Mouse (Mus musculus) midbrain, embryonic 12.5 days (tissue): ENCODE results near the gene Eprs. TPM values are rescaled to one million over a fixed set of nuclear protein-coding genes. Genes with fewer than 3 reads are reported as not detected.
"Not testable (repeated sequence)": the region's sequence is repeated elsewhere in the genome, so short reads cannot be mapped to it uniquely, and the experiment has no call there.

ENCODE experiments used
- ATAC-seq: fragments of 200-750 bp; cut with Nextera tagmentation; 2 replicates; pipeline ENCODE4 v1.8.0; 2017; ENCODE audit warnings: low read depth, moderate TSS enrichment, moderate library complexity; ENCODE audit not compliant: low FRiP score
- H3K27ac ChIP-seq: fragments of 300-500 bp; sonication (generic); replicated peaks from 2 replicates; pipeline ENCODE4 v1.5.1; 2016; ENCODE audit warnings: mild to moderate bottlenecking
- H3K27me3 ChIP-seq: fragments of 300-500 bp; sonication (generic); 2 replicates; pipeline ENCODE4 v1.6.1; 2016; ENCODE audit warnings: mild to moderate bottlenecking
- H3K36me3 ChIP-seq: fragments of 300-500 bp; sonication (generic); 2 replicates; pipeline ENCODE4 v1.6.1; 2016
- H3K4me1 ChIP-seq: fragments of 300-500 bp; sonication (generic); 2 replicates; pipeline ENCODE4 v1.6.1; 2016
- H3K4me2 ChIP-seq: fragments of 300-500 bp; sonication (generic); replicated peaks from 2 replicates; pipeline ENCODE4 v1.6.1; 2016; ENCODE audit warnings: mild to moderate bottlenecking, moderate library complexity
- H3K4me3 ChIP-seq: fragments of 300-500 bp; sonication (generic); 2 replicates; pipeline ENCODE4 v1.5.1; 2016; ENCODE audit warnings: mild to moderate bottlenecking
- H3K9ac ChIP-seq: fragments of 300-500 bp; sonication (generic); replicated peaks from 2 replicates; pipeline ENCODE4 v1.6.1; 2016; ENCODE audit warnings: mild to moderate bottlenecking, moderate library complexity
- H3K9me3 ChIP-seq: fragments of 300-500 bp; sonication (generic); 2 replicates; pipeline ENCODE4 v1.6.1; 2016; ENCODE audit warnings: mild to moderate bottlenecking
- WGBS: fragments of 180-500 bp; shearing (Covaris S2); methylation state at CpG from one replicate; pipeline ENCODE4 v1.1.7; 2016; 5-methylcytosine and 5-hydroxymethylcytosine counted together
- polyA plus RNA-seq: library from polyadenylated mRNA; unstranded; fragments of >200 nt; fragmentation: Nextera tagmentation; extraction: Ambion mirVana; gene quantifications from 2 replicates; pipeline ENCODE4 v1.2.1, GENCODE M21; 2016

The Eprs gene
- 130 and 136 TPM in 2 replicates for polyA plus RNA-seq

- peaks cover 10% of the 10 kb centered on the region for H3K36me3 ChIP-seq
- H3K4me2 ChIP-seq, result peak within 1 kb of the TSS; percentile 68
- peaks cover 22% of the 10 kb centered on the region for H3K4me1 ChIP-seq
- H3K27me3 ChIP-seq, result no peaks in the 10 kb centered on the region
- H3K27ac ChIP-seq, result peak within 1 kb of the TSS; percentile 88
- under 1% methylated on average over 90 of the region's 92 CpGs for WGBS
- peak within 1 kb of the TSS; percentile 70 for H3K9ac ChIP-seq
- ATAC-seq, result peak; percentile 96
- H3K4me3 ChIP-seq, result peak within 1 kb of the TSS; percentile 97
- H3K9me3 ChIP-seq, result no peaks in the 10 kb centered on the region
These were observed at the start of gene Eprs for GRCm38 (mm10) chr1:185362677-185363520. TSS of gene Eprs (plus strand) at chr1:185363044.

GRCm38 (mm10) chr1:185314546-185314945, 48.3 kb upstream of the Eprs start:
- 86% methylated on average over 4 of the region's 4 CpGs for WGBS
- Histone ChIP-seq H3K4me2 (no peak overlapping the region), H3K4me1 (no peaks in the 10 kb centered on the region), H3K36me3 (peaks cover 57% of the 10 kb centered on the region), H3K27me3 (no peaks in the 10 kb centered on the region), H3K9ac (no peak overlapping the region), H3K4me3 (no peak overlapping the region), H3K9me3 (no peaks in the 10 kb centered on the region), H3K27ac (no peak overlapping the region)
- no peak for ATAC-seq

- 90% methylated on average over 16 of the region's 16 CpGs for WGBS
- Histone ChIP-seq H3K27me3 (no peaks in the 10 kb centered on the region), H3K4me1 (no peaks in the 10 kb centered on the region), H3K4me3 (no peak overlapping the region), H3K27ac (no peak overlapping the region), H3K9me3 (no peaks in the 10 kb centered on the region), H3K4me2 (no peak overlapping the region), H3K36me3 (peaks cover 69% of the 10 kb centered on the region), H3K9ac (no peak overlapping the region)
- ATAC-seq, result no peak
These were observed 46.8 kb upstream of the Eprs start for GRCm38 (mm10) chr1:185315846-185316568.

GRCm38 (mm10) chr1:185327754-185328345, 35.0 kb upstream of the Eprs start:
- not testable (repeated sequence) for H3K27me3 ChIP-seq, ATAC-seq, H3K9me3 ChIP-seq, H3K9ac ChIP-seq, H3K27ac ChIP-seq
- Histone ChIP-seq H3K4me3 (peak overlapping the region; percentile 91; the same call in 1 of the 2 replicates), H3K36me3 (peaks cover 34% of the 10 kb centered on the region), H3K4me2 (peak overlapping the region; percentile 83), H3K4me1 (peaks cover 18% of the 10 kb centered on the region)
- WGBS, result 65% methylated on average over 3 of the region's 3 CpGs

DNA sequence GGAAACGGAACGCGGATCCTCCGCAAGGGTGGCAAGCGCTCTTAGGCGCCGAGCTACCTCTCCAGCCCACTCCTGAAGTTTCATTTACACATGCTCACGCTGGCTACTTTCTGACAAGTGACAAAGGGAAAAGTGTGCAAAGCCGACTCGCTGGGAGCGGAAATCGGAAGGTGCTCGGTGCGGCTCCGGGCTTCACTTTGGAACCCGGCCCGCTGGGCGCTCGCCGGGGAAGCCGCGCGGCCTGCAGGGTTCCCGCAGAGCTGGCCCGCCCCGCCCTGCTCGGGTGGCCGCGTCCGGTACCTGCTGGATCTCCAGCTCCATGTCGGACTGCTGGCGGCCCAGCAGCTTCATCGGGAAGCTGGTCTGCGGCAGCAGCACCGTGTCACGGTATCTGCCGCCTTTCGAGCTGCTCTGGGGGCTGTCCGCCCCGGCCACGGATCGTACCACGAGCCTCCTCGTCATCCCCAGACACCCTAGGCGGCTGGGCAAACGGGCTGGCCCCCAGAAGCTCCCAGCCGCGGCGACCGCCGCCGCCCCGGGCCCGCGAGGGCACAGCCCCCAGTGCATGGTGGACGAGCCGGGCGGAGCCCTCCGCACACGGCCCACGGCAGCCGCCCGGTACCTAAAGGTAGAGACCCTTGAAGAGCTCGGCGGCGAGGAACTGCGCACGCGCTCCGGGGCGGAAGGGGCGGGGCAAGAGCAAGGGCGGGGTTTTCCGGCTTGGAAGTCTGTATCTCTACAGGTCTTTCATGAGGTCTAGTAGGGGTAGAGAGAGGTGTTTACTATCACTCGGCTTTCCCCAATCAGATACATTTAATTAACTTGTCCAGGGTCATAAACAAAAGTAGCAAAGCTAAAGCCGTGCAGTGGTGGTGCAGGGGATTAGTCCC, 33.9 kb upstream of the Eprs start, which contains the start of gene Iars2:
Gene Iars2, minus strand, starts transcription at position 676 of the 890 bp plus-strand sequence.
- WGBS, result under 1% methylated on average over 76 of the region's 76 CpGs
- no peaks in the 10 kb centered on the region for H3K27me3 ChIP-seq
- peaks cover 28% of the 10 kb centered on the region for H3K4me1 ChIP-seq
- H3K27ac ChIP-seq, result peak within 1 kb of the TSS; percentile 91
- H3K4me2 ChIP-seq, result peak within 1 kb of the TSS; percentile 83
- peak within 1 kb of the TSS; percentile 91 for H3K4me3 ChIP-seq
- peak within 1 kb of the TSS; percentile 90 for H3K9ac ChIP-seq
- H3K9me3 ChIP-seq, result no peaks in the 10 kb centered on the region
- peaks cover 25% of the 10 kb centered on the region for H3K36me3 ChIP-seq
- ATAC-seq, result peak; percentile 87

DNA sequence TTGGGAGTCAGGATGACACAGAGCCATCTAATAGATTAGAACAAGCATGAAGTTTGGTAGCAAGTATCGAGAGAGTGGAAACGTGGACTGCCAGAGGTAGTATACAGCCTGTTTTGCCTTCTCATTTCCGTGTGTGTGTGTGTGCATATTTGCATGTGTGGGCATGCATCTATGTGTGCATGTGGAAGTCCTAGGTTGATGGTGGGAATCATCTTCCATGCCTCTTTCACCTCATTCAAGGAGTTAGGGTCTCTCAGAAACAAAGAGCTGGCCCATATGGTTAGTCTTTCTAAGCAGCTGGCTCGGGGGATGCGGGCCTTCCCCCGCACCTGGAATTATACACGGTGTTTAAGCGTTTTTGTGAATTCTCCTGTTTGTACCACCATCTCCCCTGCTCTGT, 33.0 kb upstream of the Eprs start:
- Histone ChIP-seq H3K36me3 (peaks cover 17% of the 10 kb centered on the region), H3K27me3 (no peaks in the 10 kb centered on the region), H3K9me3 (no peaks in the 10 kb centered on the region), H3K4me3 (no peak overlapping the region), H3K4me2 (peak overlapping the region; percentile 83; the same call in 1 of the 2 replicates), H3K27ac (no peak overlapping the region), H3K9ac (no peak overlapping the region), H3K4me1 (peaks cover 31% of the 10 kb centered on the region)
- no peak for ATAC-seq
- WGBS, result 91% methylated on average over 8 of the region's 8 CpGs

GRCm38 (mm10) chr1:185331364-185331763, 31.5 kb upstream of the Eprs start:
- peak overlapping the region; percentile 84; the same call in 1 of the 2 replicates for H3K27ac ChIP-seq
- no peak overlapping the region for H3K4me3 ChIP-seq
- H3K4me2 ChIP-seq, result peak overlapping the region; percentile 69
- no peak for ATAC-seq
- H3K4me1 ChIP-seq, result peaks cover 41% of the 10 kb centered on the region
- H3K36me3 ChIP-seq, result peaks cover 5% of the 10 kb centered on the region
- H3K9me3 ChIP-seq, result no peaks in the 10 kb centered on the region
- H3K9ac ChIP-seq, result no peak overlapping the region
- 57% methylated on average over 5 of the region's 5 CpGs for WGBS
- H3K27me3 ChIP-seq, result no peaks in the 10 kb centered on the region

DNA sequence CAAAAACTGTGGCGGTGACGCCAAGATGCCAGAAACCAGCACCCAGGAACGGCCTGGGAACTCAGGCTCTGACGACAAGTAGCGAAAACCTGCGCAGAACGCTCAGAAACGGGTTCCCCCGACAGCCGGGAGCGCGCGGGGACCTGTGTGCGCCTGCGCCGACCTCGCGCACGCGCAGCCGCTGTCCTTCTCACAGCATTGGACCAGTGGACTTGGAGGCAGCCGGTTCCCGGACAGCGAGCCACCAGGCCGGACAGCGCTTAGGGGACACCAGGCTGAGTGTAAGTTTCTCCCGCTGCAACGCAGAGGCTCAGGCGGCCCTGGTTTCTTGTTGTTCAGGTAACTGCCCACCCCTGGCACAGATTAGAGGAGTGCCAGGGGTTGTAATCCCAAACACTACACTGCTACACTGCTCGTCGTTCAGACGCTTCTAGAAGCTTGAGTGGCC, 30.8 kb upstream of the Eprs start, which contains the start of gene Bpnt1:
Gene Bpnt1, plus strand, starts transcription at position 167 of the 448 bp plus-strand sequence.
- peak within 1 kb of the TSS; percentile 69 for H3K4me2 ChIP-seq
- ATAC-seq, result peak; percentile 80
- H3K9me3 ChIP-seq, result no peaks in the 10 kb centered on the region
- peaks cover 45% of the 10 kb centered on the region for H3K4me1 ChIP-seq
- H3K36me3 ChIP-seq, result no peaks in the 10 kb centered on the region
- no peaks in the 10 kb centered on the region for H3K27me3 ChIP-seq
- peak within 1 kb of the TSS; percentile 66 for H3K4me3 ChIP-seq
- under 1% methylated on average over 32 of the region's 32 CpGs for WGBS
- H3K9ac ChIP-seq, result peak within 1 kb of the TSS; percentile 73
- peak within 1 kb of the TSS; percentile 84 for H3K27ac ChIP-seq

- no peak for ATAC-seq
- 97% methylated on average over 5 of the region's 5 CpGs for WGBS
- H3K4me3 ChIP-seq, result no peak overlapping the region
- H3K9ac ChIP-seq, result no peak overlapping the region
- no peaks in the 10 kb centered on the region for H3K27me3 ChIP-seq
- peaks cover 38% of the 10 kb centered on the region for H3K4me1 ChIP-seq
- H3K36me3 ChIP-seq, result no peaks in the 10 kb centered on the region
- H3K9me3 ChIP-seq, result no peaks in the 10 kb centered on the region
- H3K27ac ChIP-seq, result no peak overlapping the region
- no peak overlapping the region for H3K4me2 ChIP-seq
These were observed 29.2 kb upstream of the Eprs start for GRCm38 (mm10) chr1:185333651-185334050.

GRCm38 (mm10) chr1:185334136-185334535, 28.7 kb upstream of the Eprs start:
- H3K27ac ChIP-seq, result no peak overlapping the region
- no peaks in the 10 kb centered on the region for H3K36me3 ChIP-seq
- no peaks in the 10 kb centered on the region for H3K27me3 ChIP-seq
- ATAC-seq, result no peak
- peaks cover 38% of the 10 kb centered on the region for H3K4me1 ChIP-seq
- H3K4me3 ChIP-seq, result no peak overlapping the region
- H3K9ac ChIP-seq, result no peak overlapping the region
- 96% methylated on average over 4 of the region's 4 CpGs for WGBS
- no peak overlapping the region for H3K4me2 ChIP-seq
- no peaks in the 10 kb centered on the region for H3K9me3 ChIP-seq

DNA sequence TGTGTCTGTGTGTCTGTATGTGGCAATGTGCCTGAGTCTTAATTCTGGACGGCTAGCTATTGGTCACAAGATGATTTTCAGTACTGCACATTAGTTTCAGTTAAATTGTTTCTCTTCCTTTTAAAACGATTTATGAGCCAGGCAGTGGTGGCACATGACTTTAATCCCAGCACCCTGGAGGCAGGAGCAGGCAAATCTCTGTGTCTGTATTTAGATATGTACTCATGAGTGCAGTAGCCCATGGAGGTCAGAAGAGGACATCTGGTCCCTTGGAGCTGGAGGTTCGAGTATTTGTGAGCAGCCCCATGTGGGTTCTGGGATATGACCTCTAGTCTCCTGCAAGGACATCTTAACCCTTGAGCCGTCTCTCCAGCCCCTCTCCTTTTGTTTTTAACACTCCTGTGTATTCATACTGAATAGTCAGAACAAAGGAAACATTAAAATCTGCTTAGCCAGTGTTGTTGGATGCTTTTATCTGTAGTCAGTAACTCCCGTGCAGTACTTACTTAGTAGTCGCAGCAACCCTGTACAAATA, 27.5 kb upstream of the Eprs start:
- no peaks in the 10 kb centered on the region for H3K9me3 ChIP-seq
- peaks cover 9% of the 10 kb centered on the region for H3K36me3 ChIP-seq
- H3K9ac ChIP-seq, result no peak overlapping the region
- WGBS, result 68% methylated on average over 6 of the region's 6 CpGs
- no peak overlapping the region for H3K4me2 ChIP-seq
- H3K27me3 ChIP-seq, result no peaks in the 10 kb centered on the region
- H3K4me3 ChIP-seq, result no peak overlapping the region
- H3K27ac ChIP-seq, result no peak overlapping the region
- ATAC-seq, result no peak
- H3K4me1 ChIP-seq, result peaks cover 35% of the 10 kb centered on the region
